Mouse (Mus musculus): ENCODE results near the gene Gpt2. TPM values are rescaled to one million over a fixed set of nuclear protein-coding genes. Genes with fewer than 3 reads are reported as not detected.
A peak's percentile ranks its signal among the peaks of the same experiment; 100 is the strongest.

Gene Gpt2
- 52.6 and 52.9 TPM in 2 replicates for polyA plus RNA-seq (2012; rRNA removed)

GRCm38 (mm10) chr8:85492125-85492875, at the start of gene Gpt2:
Gene Gpt2 (plus strand): TSS chr8:85492576.
- peak; percentile 93 to 97 for DNase-seq (ENCODE audit: extremely low spot score in 1 of 2, low spot score in 1 of 2)

GRCm38 (mm10) chr8:85444092-85444491, 48.3 kb upstream of the Gpt2 start:
- DNase-seq (ENCODE audit: extremely low spot score in 1 of 2, low spot score in 1 of 2), result no peak

- DNase-seq (ENCODE audit: extremely low spot score in 1 of 2, low spot score in 1 of 2), result no peak
Measured at GRCm38 (mm10) chr8:85445936-85446685, 46.3 kb upstream of the Gpt2 start.

GRCm38 (mm10) chr8:85450335-85450734, 42.0 kb upstream of the Gpt2 start:
- no peak for DNase-seq (ENCODE audit: extremely low spot score in 1 of 2, low spot score in 1 of 2)

- no peak for DNase-seq (ENCODE audit: extremely low spot score in 1 of 2, low spot score in 1 of 2)
Measured at GRCm38 (mm10) chr8:85452328-85452727, 40.0 kb upstream of the Gpt2 start.

GRCm38 (mm10) chr8:85453256-85453655, 39.1 kb upstream of the Gpt2 start:
- DNase-seq (ENCODE audit: extremely low spot score in 1 of 2, low spot score in 1 of 2), result no peak

GRCm38 (mm10) chr8:85454750-85455149, 37.6 kb upstream of the Gpt2 start:
- no peak for DNase-seq (ENCODE audit: extremely low spot score in 1 of 2, low spot score in 1 of 2)

GRCm38 (mm10) chr8:85456536-85456935, 35.8 kb upstream of the Gpt2 start:
- peak in 1 of 2 experiments; percentile 82 for DNase-seq (ENCODE audit: extremely low spot score in 1 of 2, low spot score in 1 of 2)

GRCm38 (mm10) chr8:85459582-85459981, 32.8 kb upstream of the Gpt2 start:
- DNase-seq (ENCODE audit: extremely low spot score in 1 of 2, low spot score in 1 of 2), result no peak

- DNase-seq (ENCODE audit: extremely low spot score in 1 of 2, low spot score in 1 of 2), result peak in 1 of 2 experiments; percentile 23
Measured at GRCm38 (mm10) chr8:85460804-85461203, 31.6 kb upstream of the Gpt2 start.

- no peak for DNase-seq (ENCODE audit: extremely low spot score in 1 of 2, low spot score in 1 of 2)
Measured at GRCm38 (mm10) chr8:85461377-85461776, 31.0 kb upstream of the Gpt2 start.

GRCm38 (mm10) chr8:85462441-85462840, 29.9 kb upstream of the Gpt2 start:
- DNase-seq (ENCODE audit: extremely low spot score in 1 of 2, low spot score in 1 of 2), result no peak

GRCm38 (mm10) chr8:85464316-85464715, 28.1 kb upstream of the Gpt2 start:
- no peak for DNase-seq (ENCODE audit: extremely low spot score in 1 of 2, low spot score in 1 of 2)

- no peak for DNase-seq (ENCODE audit: extremely low spot score in 1 of 2, low spot score in 1 of 2)
Measured at GRCm38 (mm10) chr8:85466056-85466455, 26.3 kb upstream of the Gpt2 start.

GRCm38 (mm10) chr8:85470753-85471152, 21.6 kb upstream of the Gpt2 start:
- no peak for DNase-seq (ENCODE audit: extremely low spot score in 1 of 2, low spot score in 1 of 2)

GRCm38 (mm10) chr8:85472800-85473199, 19.6 kb upstream of the Gpt2 start:
- no peak for DNase-seq (ENCODE audit: extremely low spot score in 1 of 2, low spot score in 1 of 2)

GRCm38 (mm10) chr8:85473246-85473645, 19.1 kb upstream of the Gpt2 start:
- DNase-seq (ENCODE audit: extremely low spot score in 1 of 2, low spot score in 1 of 2), result no peak

- DNase-seq (ENCODE audit: extremely low spot score in 1 of 2, low spot score in 1 of 2), result no peak
Measured at GRCm38 (mm10) chr8:85474924-85475323, 17.5 kb upstream of the Gpt2 start.

GRCm38 (mm10) chr8:85476970-85477545, 15.3 kb upstream of the Gpt2 start:
- no peak for DNase-seq (ENCODE audit: extremely low spot score in 1 of 2, low spot score in 1 of 2)

GRCm38 (mm10) chr8:85478397-85478796, 14.0 kb upstream of the Gpt2 start:
- DNase-seq (ENCODE audit: extremely low spot score in 1 of 2, low spot score in 1 of 2), result no peak

GRCm38 (mm10) chr8:85479710-85480109, 12.7 kb upstream of the Gpt2 start:
- DNase-seq (ENCODE audit: extremely low spot score in 1 of 2, low spot score in 1 of 2), result no peak
